Mouse (Mus musculus): Measurements from ENCODE around the gene Tbc1d23. TPM values are rescaled to one million over a fixed set of nuclear protein-coding genes. Genes with fewer than 3 reads are reported as not detected.

The Tbc1d23 gene
- polyA plus RNA-seq, 1 experiment from 2014 or later = 23.5 TPM

- Histone ChIP-seq H3K9ac (replicated peaks; ENCODE audit: low read depth) (peak overlapping the region; percentile 94), H3K27me3 (replicated peaks; ENCODE audit: insufficient read depth, low read length) (no peaks in the 10 kb centered on the region), H3K4me2 (replicated peaks; ENCODE audit: low read depth, low read length) (peak overlapping the region; percentile 81), H3K9me3 (ENCODE audit: low read length) (no peaks in the 10 kb centered on the region), H3K27ac (ENCODE audit: low read length) (peak overlapping the region; percentile 95), H3K4me1 (ENCODE audit: insufficient read depth, low read depth, low read length) (peaks cover 10% of the 10 kb centered on the region; the same call in 1 of the 2 replicates), H3K36me3 (ENCODE audit: insufficient read depth, low read length) (no peaks in the 10 kb centered on the region), H3K4me3 (ENCODE audit: low read depth, low read length) (peak overlapping the region; percentile 99)
- peak; percentile 47 for DNase-seq (ENCODE audit: low spot score)
- under 1% methylated on average over 45 of the region's 59 CpGs for WGBS
- peak; percentile 12; the same call in 1 of the 2 replicates for ATAC-seq
- no peak for TF ChIP-seq CTCF (IDR thresholded peaks at IDR 0.05)
Measured at GRCm38 (mm10) chr16:57121816-57122415, 109.4 kb downstream of the Tbc1d23 start.

GRCm38 (mm10) chr16:57120913-57121815 lies 110.1 kb downstream of the Tbc1d23 start, which contains the start of gene Tomm70a:
Tomm70a (plus strand) TSS chr16:57121703.
- WGBS = 1% methylated on average over 33 of the region's 37 CpGs
- Histone ChIP-seq H3K27me3 (replicated peaks; ENCODE audit: insufficient read depth, low read length) (no peaks in the 10 kb centered on the region), H3K9ac (replicated peaks; ENCODE audit: low read depth) (peak within 1 kb of the TSS; percentile 94), H3K4me3 (ENCODE audit: low read depth, low read length) (peak within 1 kb of the TSS; percentile 99), H3K4me1 (ENCODE audit: insufficient read depth, low read depth, low read length) (peaks cover 10% of the 10 kb centered on the region; the same call in 1 of the 2 replicates), H3K9me3 (ENCODE audit: low read length) (no peaks in the 10 kb centered on the region), H3K4me2 (replicated peaks; ENCODE audit: low read depth, low read length) (peak within 1 kb of the TSS; percentile 81), H3K36me3 (ENCODE audit: insufficient read depth, low read length) (no peaks in the 10 kb centered on the region), H3K27ac (ENCODE audit: low read length) (peak within 1 kb of the TSS; percentile 95)
- peak; percentile 98 for DNase-seq (ENCODE audit: low spot score)
- TF ChIP-seq EP300 (IDR thresholded peaks at IDR 0.05) (no peak), CTCF (IDR thresholded peaks at IDR 0.05) (no peak; the same call in 1 of the 2 replicates)
- peak; percentile 99 for ATAC-seq

Other genes with a start within 250 kb of the Tbc1d23 start
- 0.06 TPM in 1 of 2 replicates, not detected in the other for gene Tmem45a2, start 160.1 kb downstream of the Tbc1d23 start, polyA plus RNA-seq (2015; fragmentation: Nextera tagmentation; extraction: Ambion mirVana)
- gene Tomm70a, start 109.8 kb downstream of the Tbc1d23 start, polyA plus RNA-seq (2015; fragmentation: Nextera tagmentation; extraction: Ambion mirVana) = 17.2 and 17.7 TPM in 2 replicates
- gene Nit2, start 64.2 kb downstream of the Tbc1d23 start, polyA plus RNA-seq (2015; fragmentation: Nextera tagmentation; extraction: Ambion mirVana) = 35.8 and 40.0 TPM in 2 replicates
- gene Tmem30c, start 61.4 kb upstream of the Tbc1d23 start, polyA plus RNA-seq (2015; fragmentation: Nextera tagmentation; extraction: Ambion mirVana) = 0.04 TPM in 1 of 2 replicates, not detected in the other
- 37.7 and 41.6 TPM in 2 replicates for gene Filip1l, start 121.6 kb upstream of the Tbc1d23 start, polyA plus RNA-seq (2015; fragmentation: Nextera tagmentation; extraction: Ambion mirVana)